Mouse (Mus musculus) megakaryocyte-erythroid progenitor cell, adult 5-6 weeks (primary cell): ENCODE measurements at regions not wholly inside any gene's neighbourhood (a gene's known extent, or its start where the extent isn't known, plus 50 kb on each side); places are given as distances from the start of the nearest gene placed in this dataset.
A peak's percentile ranks its signal among the peaks of the same experiment; 100 is the strongest.

ENCODE experiments used
- ATAC-seq: replicated peaks from 2 replicates; pipeline ENCODE4 v1.8.0; 2016; ENCODE audit warnings: mild to moderate bottlenecking, inconsistent platforms; ENCODE audit not compliant: severe bottlenecking, poor library complexity, low FRiP score, low TSS enrichment

GRCm38 (mm10) chr7:67462591-67462990 is 89.9 kb upstream of the Mef2a start:
- no peak for ATAC-seq

GRCm38 (mm10) chr7:67461333-67462255 is 88.9 kb upstream of the Mef2a start:
- ATAC-seq = 0 out of 2 replicates have a peak, but pooled peaks have one; percentile 30

DNA sequence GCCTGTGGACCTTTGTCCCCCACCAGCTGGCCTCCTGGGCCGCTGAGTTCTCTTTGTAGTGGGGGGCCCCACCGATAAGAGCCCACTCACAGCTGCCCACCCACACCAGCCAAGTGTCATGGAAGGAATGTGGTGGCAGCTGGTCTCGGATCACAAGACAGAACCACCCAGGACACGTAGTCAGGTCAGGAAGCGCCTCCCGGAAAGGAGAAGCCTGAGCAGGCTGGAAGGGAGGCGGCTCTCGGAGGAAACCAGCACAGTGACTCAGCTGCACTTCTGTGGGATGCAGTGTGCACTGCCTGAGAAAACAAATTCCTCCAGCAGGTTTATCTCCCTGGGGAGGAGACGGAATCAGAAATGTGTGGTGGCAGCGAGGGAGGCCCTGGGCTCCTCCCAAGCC is 87.2 kb upstream of the Mef2a start:
- ATAC-seq = no peak

GRCm38 (mm10) chr7:67459209-67459608 is 86.6 kb upstream of the Mef2a start:
- ATAC-seq = no peak

DNA sequence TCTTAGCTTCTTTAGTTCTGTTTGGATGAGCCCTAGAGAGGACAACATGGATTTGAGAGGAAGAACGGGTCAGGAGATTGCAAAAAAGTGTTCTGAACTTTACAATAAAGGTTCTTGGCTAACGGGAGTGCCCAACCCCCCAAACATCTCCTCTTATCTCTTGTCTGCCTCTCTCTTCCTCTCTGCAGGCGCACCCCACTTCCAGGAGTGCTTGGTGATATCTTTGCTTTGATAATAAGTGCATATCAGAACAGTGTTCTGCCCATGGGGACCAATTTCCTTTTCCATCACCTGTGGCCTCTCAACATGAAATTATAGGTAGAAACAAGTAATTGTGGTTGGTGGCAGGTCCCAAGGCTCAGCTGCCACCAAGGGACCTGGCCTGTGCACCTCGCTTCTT is 86.0 kb upstream of the Mef2a start:
- no peak for ATAC-seq

- ATAC-seq = no peak
Observed at GRCm38 (mm10) chr7:67457898-67458297, 85.2 kb upstream of the Mef2a start.

DNA sequence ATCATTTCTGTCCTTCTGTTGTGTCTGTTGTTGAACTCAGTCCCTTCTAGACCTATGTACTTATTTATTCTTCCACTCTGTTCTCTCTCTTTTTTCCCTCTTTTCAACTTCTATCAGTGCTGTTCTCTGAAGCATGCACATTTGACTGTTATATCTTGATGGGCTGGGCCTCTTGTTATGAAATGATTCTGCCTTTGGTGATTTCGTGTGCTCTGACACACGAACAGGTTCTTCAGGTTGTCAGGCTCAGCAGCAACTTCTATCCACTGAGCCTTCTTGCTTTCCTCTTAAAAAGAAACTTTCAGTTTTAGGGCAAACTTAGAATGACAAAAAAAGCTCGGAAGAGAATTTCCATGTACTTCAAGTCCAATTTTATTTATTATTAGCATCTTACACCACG is 83.4 kb upstream of the Mef2a start:
- ATAC-seq = no peak

GRCm38 (mm10) chr7:67454458-67454857 is 81.8 kb upstream of the Mef2a start:
- ATAC-seq = no peak

DNA sequence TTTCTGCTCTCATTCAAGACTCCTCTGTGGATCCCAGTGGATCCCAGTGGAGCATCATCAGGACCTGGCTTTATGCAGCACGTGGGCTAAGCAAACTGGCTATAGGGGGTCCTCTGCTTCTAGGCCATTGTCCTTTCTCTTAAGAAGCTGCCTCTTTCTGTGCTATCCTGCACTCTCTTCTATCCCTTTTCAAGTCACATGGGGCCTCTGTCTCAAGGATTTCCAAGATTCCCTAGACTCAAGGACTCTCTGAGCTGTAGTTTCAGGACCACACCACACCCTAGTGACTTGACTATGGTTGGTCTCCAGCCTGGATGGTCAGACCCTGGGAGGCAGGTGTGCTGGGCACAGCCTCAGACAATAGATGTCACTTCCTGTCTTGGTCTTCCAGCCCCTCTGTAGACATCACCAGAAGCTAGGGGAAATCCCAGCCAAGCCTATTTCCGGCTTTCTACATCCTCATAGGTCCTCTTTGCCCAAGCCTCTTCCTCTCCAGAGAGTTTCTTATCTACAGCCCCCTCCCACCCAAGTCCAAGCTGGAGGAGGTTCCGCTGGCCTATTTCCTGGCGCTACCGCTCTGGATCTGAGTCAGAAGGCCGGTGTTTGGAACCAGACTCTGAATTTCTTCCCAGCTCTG is 78.6 kb upstream of the Mef2a start:
- no peak for ATAC-seq

DNA sequence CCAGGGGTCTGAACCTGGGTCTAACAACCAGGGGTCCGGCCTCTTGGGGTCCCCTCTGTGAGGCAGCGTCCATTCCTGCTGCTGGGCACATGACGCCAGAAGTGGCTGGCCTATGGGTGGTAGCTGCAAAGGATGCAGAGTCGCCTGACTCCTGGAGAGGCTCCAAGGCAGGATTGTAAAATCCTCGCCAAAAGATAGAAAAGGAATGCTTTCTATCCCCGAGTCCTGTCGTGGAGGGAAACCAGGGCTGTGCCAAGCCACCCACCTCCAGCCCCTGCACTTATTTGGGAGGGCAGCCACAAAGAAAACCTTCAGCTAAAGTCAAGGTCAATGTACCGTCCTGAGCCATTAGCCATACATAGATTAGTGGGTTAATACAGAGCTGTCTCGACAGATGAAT is 73.9 kb upstream of the Mef2a start:
- no peak for ATAC-seq

- no peak for ATAC-seq
Observed at GRCm38 (mm10) chr7:67445203-67446041, 72.8 kb upstream of the Mef2a start.

DNA sequence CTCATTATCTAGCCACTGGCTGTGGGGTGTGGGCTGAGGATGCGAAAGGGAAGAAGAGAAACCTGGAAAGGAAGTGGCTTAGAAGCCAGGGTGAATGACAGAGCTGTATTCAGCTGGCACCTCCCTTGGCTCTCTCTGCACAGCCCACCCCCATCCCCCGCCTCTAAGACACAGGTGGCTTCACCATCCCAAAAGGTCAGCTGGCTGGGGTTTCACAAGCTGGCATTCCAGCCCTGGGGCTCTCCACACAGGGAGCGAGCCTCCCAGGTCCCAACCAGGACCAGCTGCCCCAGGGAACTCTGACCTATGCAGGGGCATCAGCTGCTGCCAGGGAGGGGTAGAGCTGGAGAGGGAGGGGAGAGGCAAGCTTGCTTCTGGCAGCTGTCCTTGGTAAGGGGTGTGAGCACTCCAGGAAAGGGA is 71.9 kb upstream of the Mef2a start:
- ATAC-seq = no peak

DNA sequence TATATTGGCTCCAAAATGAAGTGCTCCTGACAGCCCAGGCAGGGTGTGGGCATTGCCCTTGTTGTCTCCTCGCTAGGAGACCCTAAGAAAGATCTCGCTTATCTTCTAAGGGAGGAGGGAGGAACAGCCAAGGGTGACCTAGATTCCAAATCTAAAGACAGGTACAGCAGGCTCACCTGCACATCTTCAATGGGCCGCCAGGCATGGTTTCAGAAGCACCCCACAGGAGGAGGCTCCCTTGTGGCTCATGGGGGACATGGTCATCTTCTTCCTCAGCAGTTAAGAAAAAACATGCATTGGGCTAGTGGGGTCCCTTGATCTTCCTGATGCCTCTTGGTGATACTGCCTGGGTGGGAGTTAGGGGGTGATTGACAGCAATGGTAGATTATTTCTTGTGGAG is 71.0 kb upstream of the Mef2a start:
- ATAC-seq = no peak

GRCm38 (mm10) chr7:67443001-67443555 is 70.4 kb upstream of the Mef2a start:
- no peak for ATAC-seq

DNA sequence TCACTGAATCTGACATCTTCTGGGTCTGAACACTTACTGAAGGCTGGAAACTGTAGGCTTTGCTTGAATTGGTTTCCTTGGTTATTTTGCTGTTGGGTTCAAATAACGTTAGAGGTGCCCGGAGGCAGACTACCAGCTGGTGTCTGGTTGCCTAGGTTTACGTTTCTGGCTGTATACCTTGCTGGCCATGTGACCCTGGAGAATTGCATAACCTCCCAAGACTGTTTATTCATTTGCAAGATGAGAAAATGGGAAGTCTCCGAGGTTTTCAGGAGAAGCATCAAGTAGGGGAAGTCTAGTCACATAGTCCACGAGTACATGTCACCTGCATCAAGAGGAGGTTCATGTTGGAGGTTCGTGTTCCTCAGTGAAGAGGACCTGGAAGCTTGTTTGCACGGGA is 69.6 kb upstream of the Mef2a start:
- no peak for ATAC-seq

DNA sequence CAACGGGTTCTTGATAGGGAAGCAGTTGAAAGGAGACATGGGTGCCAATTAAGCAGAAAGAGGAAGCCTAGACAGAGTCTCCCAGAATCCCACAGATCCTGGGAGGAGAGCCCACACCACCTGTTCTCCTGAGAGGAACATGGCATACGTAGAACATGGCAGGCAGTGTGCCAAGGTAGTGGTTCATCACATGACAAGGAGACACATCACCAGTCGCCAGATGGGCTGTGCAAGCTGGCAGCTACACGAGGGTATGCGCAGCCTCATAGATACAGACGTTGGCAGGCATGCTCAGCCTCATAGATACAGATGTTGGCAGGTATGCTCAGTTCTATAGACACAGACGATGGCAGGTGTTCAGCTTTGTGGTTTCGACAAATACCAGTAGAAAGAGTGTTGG is 68.1 kb upstream of the Mef2a start:
- ATAC-seq = no peak

GRCm38 (mm10) chr7:67437216-67438006 is 64.8 kb upstream of the Mef2a start:
- no peak for ATAC-seq

- ATAC-seq = peak; percentile 71
Observed at GRCm38 (mm10) chr7:67435643-67436339, 63.1 kb upstream of the Mef2a start.
